Mouse (Mus musculus): ENCODE data around the gene Elof1.

DNA sequence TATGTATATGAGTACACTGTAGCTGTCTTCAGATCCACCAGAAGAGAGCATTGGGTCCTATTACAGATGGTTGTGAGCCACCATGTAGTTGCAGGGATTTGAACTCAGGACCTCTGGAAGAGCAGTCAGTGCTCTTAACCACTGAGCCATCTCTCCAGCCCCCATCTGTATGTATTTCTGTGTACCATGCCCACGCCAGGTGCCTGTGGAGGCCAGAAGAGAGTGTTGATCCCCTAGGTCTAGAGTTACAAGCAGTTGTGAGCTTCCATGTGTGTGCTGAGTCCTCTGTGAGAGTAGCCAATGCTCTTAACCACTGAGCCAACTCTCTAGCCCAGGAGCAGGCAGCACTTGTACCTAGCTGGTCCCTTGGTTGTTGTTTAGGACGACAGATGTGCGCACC is 7.2 kb upstream of the Elof1 start:
- TF ChIP-seq TAL1 (IDR thresholded peaks at IDR 0.05; ENCODE audit: low read length) (no peak), GATA1 (IDR thresholded peaks at IDR 0.05; ENCODE audit: low read length) (no peak)

Measured in erythroblast, embryonic 14.5 days (primary cell).